Mouse (Mus musculus): ENCODE measurements around the gene Creb3l4. TPM values are rescaled to one million over a fixed set of nuclear protein-coding genes. Genes with fewer than 3 reads are reported as not detected.
A peak's percentile ranks its signal among the peaks of the same experiment; 100 is the strongest.

The Creb3l4 gene
- polyA plus RNA-seq, 1 experiment from 2014 or later = 4.2 TPM

- Histone ChIP-seq H3K4me1 (ENCODE audit: control insufficient read depth, insufficient read depth, low read length) (peaks cover 18% of the 10 kb centered on the region), H3K9ac (ENCODE audit: low read length) (peak within 1 kb of the TSS; percentile 92), H3K27ac (ENCODE audit: low read depth, low read length) (peak within 1 kb of the TSS; percentile 80), H3K9me3 (replicated peaks; ENCODE audit: control insufficient read depth, low read length) (no peaks in the 10 kb centered on the region), H3K27me3 (replicated peaks; ENCODE audit: control insufficient read depth, insufficient read depth, low read length) (no peaks in the 10 kb centered on the region), H3K36me3 (ENCODE audit: control insufficient read depth, insufficient read depth, low read length) (peaks cover 42% of the 10 kb centered on the region), H3K4me2 (ENCODE audit: low read length) (peak within 1 kb of the TSS; percentile 84), H3K4me3 (ENCODE audit: low read depth, low read length) (peak within 1 kb of the TSS; percentile 81)
- peak; percentile 98 for DNase-seq (ENCODE audit: low spot score)
- peak; percentile 97 for ATAC-seq
- WGBS = under 1% methylated on average over 42 of the region's 42 CpGs
These were observed 29.9 kb downstream of the Creb3l4 start, which contains the start of the genes Rps27 and Rab13 for GRCm38 (mm10) chr3:90213377-90213866. Rps27 (minus strand) TSS chr3:90213651. Rab13 (plus strand) TSS chr3:90213695.

GRCm38 (mm10) chr3:90212723-90213122 lies 30.6 kb downstream of the Creb3l4 start:
- WGBS = 16% methylated on average over 5 of the region's 5 CpGs
- peak overlapping the region; percentile 92 for H3K9ac ChIP-seq (ENCODE audit: low read length)
- no peak for ATAC-seq
- peaks cover 49% of the 10 kb centered on the region for H3K36me3 ChIP-seq (ENCODE audit: control insufficient read depth, insufficient read depth, low read length)
- H3K27me3 ChIP-seq (replicated peaks; ENCODE audit: control insufficient read depth, insufficient read depth, low read length) = no peaks in the 10 kb centered on the region
- H3K4me3 ChIP-seq (ENCODE audit: low read depth, low read length) = peak overlapping the region; percentile 81
- H3K9me3 ChIP-seq (replicated peaks; ENCODE audit: control insufficient read depth, low read length) = no peaks in the 10 kb centered on the region
- peaks cover 18% of the 10 kb centered on the region for H3K4me1 ChIP-seq (ENCODE audit: control insufficient read depth, insufficient read depth, low read length)
- H3K4me2 ChIP-seq (ENCODE audit: low read length) = peak overlapping the region; percentile 84
- DNase-seq (ENCODE audit: low spot score) = no peak
- 0 out of 2 replicates have a peak overlapping the region, but pooled peaks have one; percentile 80 for H3K27ac ChIP-seq (ENCODE audit: low read depth, low read length)

- Histone ChIP-seq H3K4me2 (ENCODE audit: low read length) (peak overlapping the region; percentile 84), H3K4me3 (ENCODE audit: low read depth, low read length) (peak overlapping the region; percentile 81; the same call in 1 of the 2 replicates), H3K4me1 (ENCODE audit: control insufficient read depth, insufficient read depth, low read length) (peaks cover 18% of the 10 kb centered on the region), H3K27ac (ENCODE audit: low read depth, low read length) (no peak overlapping the region), H3K9ac (ENCODE audit: low read length) (0 out of 2 replicates have a peak overlapping the region, but pooled peaks have one; percentile 8), H3K27me3 (replicated peaks; ENCODE audit: control insufficient read depth, insufficient read depth, low read length) (no peaks in the 10 kb centered on the region), H3K9me3 (replicated peaks; ENCODE audit: control insufficient read depth, low read length) (no peaks in the 10 kb centered on the region), H3K36me3 (ENCODE audit: control insufficient read depth, insufficient read depth, low read length) (peaks cover 49% of the 10 kb centered on the region)
- no peak for DNase-seq (ENCODE audit: low spot score)
- ATAC-seq = no peak
- 88% methylated on average over 13 of the region's 13 CpGs for WGBS
These were observed 31.6 kb downstream of the Creb3l4 start for GRCm38 (mm10) chr3:90211475-90212398.

- peaks cover 54% of the 10 kb centered on the region for H3K36me3 ChIP-seq (ENCODE audit: control insufficient read depth, insufficient read depth, low read length)
- no peak overlapping the region for H3K9ac ChIP-seq (ENCODE audit: low read length)
- H3K4me1 ChIP-seq (ENCODE audit: control insufficient read depth, insufficient read depth, low read length) = peaks cover 18% of the 10 kb centered on the region
- ATAC-seq (no peak), DNase-seq (ENCODE audit: low spot score) (no peak)
- H3K27me3 ChIP-seq (replicated peaks; ENCODE audit: control insufficient read depth, insufficient read depth, low read length) = no peaks in the 10 kb centered on the region
- H3K4me2 ChIP-seq (ENCODE audit: low read length) = no peak overlapping the region
- H3K27ac ChIP-seq (ENCODE audit: low read depth, low read length) = no peak overlapping the region
- WGBS = 94% methylated on average over 5 of the region's 5 CpGs
- H3K4me3 ChIP-seq (ENCODE audit: low read depth, low read length) = no peak overlapping the region
- no peaks in the 10 kb centered on the region for H3K9me3 ChIP-seq (replicated peaks; ENCODE audit: control insufficient read depth, low read length)
These were observed 33.3 kb downstream of the Creb3l4 start for GRCm38 (mm10) chr3:90209908-90210566.

- no peaks in the 10 kb centered on the region for H3K9me3 ChIP-seq (replicated peaks; ENCODE audit: control insufficient read depth, low read length)
- ATAC-seq (no peak), DNase-seq (ENCODE audit: low spot score) (no peak)
- no peak overlapping the region for H3K4me3 ChIP-seq (ENCODE audit: low read depth, low read length)
- H3K4me2 ChIP-seq (ENCODE audit: low read length) = no peak overlapping the region
- H3K36me3 ChIP-seq (ENCODE audit: control insufficient read depth, insufficient read depth, low read length) = peaks cover 54% of the 10 kb centered on the region
- H3K4me1 ChIP-seq (ENCODE audit: control insufficient read depth, insufficient read depth, low read length) = peaks cover 12% of the 10 kb centered on the region
- H3K27ac ChIP-seq (ENCODE audit: low read depth, low read length) = no peak overlapping the region
- WGBS = 88% methylated on average over 2 of the region's 2 CpGs
- H3K27me3 ChIP-seq (replicated peaks; ENCODE audit: control insufficient read depth, insufficient read depth, low read length) = no peaks in the 10 kb centered on the region
- H3K9ac ChIP-seq (ENCODE audit: low read length) = no peak overlapping the region
These were observed 34.6 kb downstream of the Creb3l4 start for GRCm38 (mm10) chr3:90208662-90209061.

GRCm38 (mm10) chr3:90204582-90204981 lies 38.7 kb downstream of the Creb3l4 start:
- DNase-seq (ENCODE audit: low spot score) (no peak), ATAC-seq (no peak)
- H3K9me3 ChIP-seq (replicated peaks; ENCODE audit: control insufficient read depth, low read length) = no peaks in the 10 kb centered on the region
- H3K27me3 ChIP-seq (replicated peaks; ENCODE audit: control insufficient read depth, insufficient read depth, low read length) = no peaks in the 10 kb centered on the region
- H3K4me1 ChIP-seq (ENCODE audit: control insufficient read depth, insufficient read depth, low read length) = no peaks in the 10 kb centered on the region
- no peak overlapping the region for H3K4me3 ChIP-seq (ENCODE audit: low read depth, low read length)
- no peak overlapping the region for H3K9ac ChIP-seq (ENCODE audit: low read length)
- peaks cover 24% of the 10 kb centered on the region for H3K36me3 ChIP-seq (ENCODE audit: control insufficient read depth, insufficient read depth, low read length)
- H3K27ac ChIP-seq (ENCODE audit: low read depth, low read length) = no peak overlapping the region
- no peak overlapping the region for H3K4me2 ChIP-seq (ENCODE audit: low read length)
- 97% methylated on average over 2 of the region's 2 CpGs for WGBS

- 76% methylated on average over 5 of the region's 5 CpGs for WGBS
- H3K27me3 ChIP-seq (replicated peaks; ENCODE audit: control insufficient read depth, insufficient read depth, low read length) = no peaks in the 10 kb centered on the region
- DNase-seq (ENCODE audit: low spot score) (no peak), ATAC-seq (no peak)
- H3K4me3 ChIP-seq (ENCODE audit: low read depth, low read length) = no peak overlapping the region
- H3K9ac ChIP-seq (ENCODE audit: low read length) = no peak overlapping the region
- no peak overlapping the region for H3K4me2 ChIP-seq (ENCODE audit: low read length)
- no peaks in the 10 kb centered on the region for H3K4me1 ChIP-seq (ENCODE audit: control insufficient read depth, insufficient read depth, low read length)
- H3K27ac ChIP-seq (ENCODE audit: low read depth, low read length) = no peak overlapping the region
- H3K36me3 ChIP-seq (ENCODE audit: control insufficient read depth, insufficient read depth, low read length) = peaks cover 14% of the 10 kb centered on the region
- H3K9me3 ChIP-seq (replicated peaks; ENCODE audit: control insufficient read depth, low read length) = no peaks in the 10 kb centered on the region
These were observed 39.7 kb downstream of the Creb3l4 start for GRCm38 (mm10) chr3:90203619-90204018.

GRCm38 (mm10) chr3:90202884-90203283 lies 40.4 kb downstream of the Creb3l4 start:
- Histone ChIP-seq H3K4me3 (ENCODE audit: low read depth, low read length) (no peak overlapping the region), H3K9ac (ENCODE audit: low read length) (no peak overlapping the region), H3K9me3 (replicated peaks; ENCODE audit: control insufficient read depth, low read length) (no peaks in the 10 kb centered on the region), H3K36me3 (ENCODE audit: control insufficient read depth, insufficient read depth, low read length) (peaks cover 7% of the 10 kb centered on the region), H3K4me2 (ENCODE audit: low read length) (no peak overlapping the region), H3K27ac (ENCODE audit: low read depth, low read length) (no peak overlapping the region), H3K27me3 (replicated peaks; ENCODE audit: control insufficient read depth, insufficient read depth, low read length) (no peaks in the 10 kb centered on the region), H3K4me1 (ENCODE audit: control insufficient read depth, insufficient read depth, low read length) (no peaks in the 10 kb centered on the region)
- no peak for DNase-seq (ENCODE audit: low spot score)
- WGBS = 26% methylated on average over 1 of the region's 1 CpGs
- ATAC-seq = no peak

Data from forebrain, embryonic 14.5 days (tissue).